Mouse (Mus musculus): Measurements from ENCODE around the gene Ecm2. TPM values are rescaled to one million over a fixed set of nuclear protein-coding genes. Genes with fewer than 3 reads are reported as not detected.

Ecm2 gene
- 0.60 and 0.79 TPM in 2 replicates for polyA plus RNA-seq (2015; fragmentation: Nextera tagmentation; extraction: Ambion mirVana)

- DNase-seq (ENCODE audit: low spot score): no peak
Observed at GRCm38 (mm10) chr13:49504510-49504909, at the start of gene Ecm2. Ecm2 (plus strand) TSS chr13:49504810.

- DNase-seq (ENCODE audit: low spot score): no peak
Observed at GRCm38 (mm10) chr13:49460276-49460675, 44.3 kb upstream of the Ecm2 start.

- DNase-seq (ENCODE audit: low spot score): no peak
Observed at GRCm38 (mm10) chr13:49460692-49461414, 43.8 kb upstream of the Ecm2 start.

- no peak for DNase-seq (ENCODE audit: low spot score)
Observed at GRCm38 (mm10) chr13:49461458-49462132, 43.0 kb upstream of the Ecm2 start.

DNA sequence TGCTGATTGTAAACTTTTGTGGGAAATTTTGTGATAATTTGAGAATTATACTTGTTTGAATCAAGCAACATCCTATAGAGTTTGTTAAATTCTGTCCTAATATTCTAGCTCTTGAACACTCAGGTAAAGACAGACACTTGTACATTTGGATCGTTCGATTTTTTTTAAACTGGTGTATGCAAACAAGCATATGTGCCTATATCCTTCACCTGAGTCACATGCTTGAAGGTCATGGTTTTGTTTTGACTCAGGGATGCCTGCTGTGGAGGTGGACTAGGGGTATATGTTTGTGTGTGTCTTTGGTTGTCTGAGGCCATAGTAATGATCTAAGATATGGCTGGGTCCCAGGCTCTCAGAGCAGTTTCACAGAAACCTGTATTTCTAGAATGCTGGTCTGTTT is 41.7 kb upstream of the Ecm2 start:
- DNase-seq (ENCODE audit: low spot score): no peak

DNA sequence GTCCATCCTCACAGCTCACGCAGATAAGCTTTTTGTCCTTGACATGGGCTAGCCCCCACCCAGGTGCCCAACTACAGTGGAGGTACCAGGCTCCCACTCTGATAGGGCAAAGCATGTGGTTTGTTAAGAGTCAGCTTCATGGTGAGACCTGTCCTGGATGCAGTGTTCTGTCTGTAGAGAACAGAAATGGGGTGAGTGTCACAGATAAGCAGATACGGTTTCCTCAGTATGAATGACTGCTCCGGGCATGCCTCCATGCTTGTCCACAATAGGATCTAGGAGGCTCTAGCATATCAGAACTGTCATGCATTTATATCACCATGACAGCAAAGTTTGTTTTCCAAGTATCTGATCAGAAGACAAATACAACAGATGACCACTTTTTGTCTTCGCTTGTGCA is 38.7 kb upstream of the Ecm2 start:
- no peak for DNase-seq (ENCODE audit: low spot score)

DNA sequence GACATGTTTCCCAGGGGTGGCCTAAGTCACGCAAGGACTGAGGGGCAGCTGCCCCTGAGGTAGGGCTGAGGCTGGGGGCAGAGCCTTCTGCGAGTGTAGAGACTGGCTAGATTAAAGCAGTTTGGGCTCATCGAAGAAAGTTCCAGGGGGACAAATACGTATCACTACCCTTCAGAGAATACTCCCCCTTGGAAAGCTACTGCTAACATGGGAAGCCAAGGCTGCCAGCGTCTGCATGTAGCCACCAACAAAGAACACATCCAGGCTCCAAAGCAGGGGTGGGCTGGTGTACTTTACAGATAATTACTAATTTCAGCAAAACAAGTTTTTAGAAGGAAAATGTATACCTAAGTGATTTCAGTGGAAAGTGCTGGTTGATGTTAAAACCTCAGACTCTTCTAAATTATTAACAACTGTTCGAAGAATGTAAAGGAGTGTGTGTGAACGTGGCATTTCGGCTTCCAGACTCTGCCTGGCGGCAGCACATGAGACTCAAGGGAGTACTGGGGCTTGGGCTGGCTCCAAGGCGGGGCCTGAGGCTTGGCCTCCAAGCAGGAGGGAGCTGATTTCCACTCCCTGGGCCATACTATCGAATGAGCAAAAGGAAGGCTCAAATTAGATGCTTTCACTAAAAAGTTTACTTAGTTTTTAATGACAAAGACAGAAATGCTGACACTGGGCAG is 38.1 kb upstream of the Ecm2 start:
- DNase-seq (ENCODE audit: low spot score): no peak

DNA sequence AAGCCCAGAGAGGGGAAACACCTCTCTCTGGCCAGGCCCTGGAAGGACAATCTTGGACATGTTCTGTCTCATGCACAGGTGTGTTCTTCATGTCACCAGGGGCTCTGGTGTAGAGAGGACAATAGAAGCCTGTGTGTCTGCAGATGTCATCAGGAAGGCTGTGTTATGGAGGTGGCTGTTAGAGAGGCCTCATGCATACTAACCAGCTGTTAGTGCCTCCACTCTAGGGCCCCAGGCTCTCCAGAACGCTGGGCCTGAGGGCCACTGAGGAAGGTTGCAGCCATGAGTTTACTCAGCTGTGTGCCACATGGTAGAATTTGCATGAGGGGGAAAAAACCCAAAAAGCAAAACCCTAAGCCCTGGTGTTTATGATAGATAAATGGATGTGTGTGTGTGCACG is 37.0 kb upstream of the Ecm2 start:
- DNase-seq (ENCODE audit: low spot score): no peak

DNA sequence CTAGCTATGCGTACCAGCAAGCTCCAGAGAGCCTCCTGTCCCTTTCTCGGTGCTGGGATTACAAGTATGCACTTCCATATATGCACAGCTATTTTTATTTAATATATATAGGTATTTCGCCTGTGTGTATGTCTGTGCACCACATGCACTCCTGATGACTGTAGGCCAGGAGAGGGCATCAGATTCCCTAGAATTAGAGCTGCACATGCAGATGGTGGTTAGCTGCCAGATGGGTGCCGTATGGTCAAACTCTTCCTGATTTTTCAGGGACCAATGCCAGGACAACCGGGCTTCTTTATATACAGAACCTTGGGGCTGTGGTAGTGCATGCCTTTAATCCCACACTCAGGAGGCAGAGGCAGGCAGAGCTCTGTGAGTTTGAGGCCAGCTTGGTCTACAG is 35.6 kb upstream of the Ecm2 start:
- DNase-seq (ENCODE audit: low spot score): no peak

- no peak for DNase-seq (ENCODE audit: low spot score)
Observed at GRCm38 (mm10) chr13:49470319-49470718, 34.3 kb upstream of the Ecm2 start.

GRCm38 (mm10) chr13:49470806-49471205 is 33.8 kb upstream of the Ecm2 start:
- no peak for DNase-seq (ENCODE audit: low spot score)

- no peak for DNase-seq (ENCODE audit: low spot score)
Observed at GRCm38 (mm10) chr13:49471981-49472675, 32.5 kb upstream of the Ecm2 start.

GRCm38 (mm10) chr13:49472676-49473005 is 32.0 kb upstream of the Ecm2 start:
- no peak for DNase-seq (ENCODE audit: low spot score)

GRCm38 (mm10) chr13:49477887-49478286 is 26.7 kb upstream of the Ecm2 start:
- DNase-seq (ENCODE audit: low spot score): no peak

DNA sequence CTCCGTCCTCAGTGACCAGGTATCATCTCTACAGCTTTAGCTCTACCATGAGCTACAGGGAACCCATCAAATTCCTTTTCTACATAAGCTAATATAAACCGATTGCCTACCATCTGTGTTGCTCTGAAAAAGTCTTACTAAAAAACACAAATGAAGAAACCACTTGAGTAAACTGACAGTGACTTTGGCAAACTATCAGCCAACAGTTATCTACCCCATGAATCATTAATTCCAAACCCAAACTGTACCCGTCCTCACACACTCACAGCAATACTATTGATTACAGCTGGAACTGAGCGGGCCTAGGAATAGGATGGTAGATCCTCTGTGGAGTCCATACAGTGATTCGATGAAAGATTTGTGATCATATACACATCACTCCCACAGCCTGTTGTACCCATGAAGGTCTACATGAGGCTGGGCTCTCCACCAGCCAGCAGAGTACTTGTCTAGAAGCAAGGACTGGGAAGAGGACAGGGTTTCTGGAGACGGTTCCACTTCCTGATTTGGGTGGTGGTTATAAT is 25.7 kb upstream of the Ecm2 start:
- no peak for DNase-seq (ENCODE audit: low spot score)

DNA sequence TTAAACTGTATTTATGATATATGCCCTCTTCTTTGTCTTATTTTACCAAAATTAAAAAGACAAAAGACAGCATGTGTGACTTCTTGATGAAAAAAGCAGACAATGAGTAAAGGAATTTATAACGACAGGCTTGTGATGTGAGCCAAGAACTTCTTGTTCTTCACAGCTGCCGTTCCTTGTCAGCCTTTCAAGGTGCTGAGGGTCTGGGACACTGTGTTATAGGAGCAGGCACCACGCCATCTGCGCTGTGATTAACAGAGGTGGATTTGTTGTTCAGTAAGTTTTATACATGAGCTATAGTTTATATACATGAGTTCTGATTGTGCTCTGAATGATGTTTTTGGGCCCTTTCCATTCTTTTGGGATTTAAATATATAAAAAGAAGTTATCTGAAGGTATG is 25.2 kb upstream of the Ecm2 start:
- DNase-seq (ENCODE audit: low spot score): no peak

GRCm38 (mm10) chr13:49480057-49480456 is 24.6 kb upstream of the Ecm2 start:
- no peak for DNase-seq (ENCODE audit: low spot score)

- DNase-seq (ENCODE audit: low spot score): no peak
Observed at GRCm38 (mm10) chr13:49480551-49480950, 24.1 kb upstream of the Ecm2 start.

DNA sequence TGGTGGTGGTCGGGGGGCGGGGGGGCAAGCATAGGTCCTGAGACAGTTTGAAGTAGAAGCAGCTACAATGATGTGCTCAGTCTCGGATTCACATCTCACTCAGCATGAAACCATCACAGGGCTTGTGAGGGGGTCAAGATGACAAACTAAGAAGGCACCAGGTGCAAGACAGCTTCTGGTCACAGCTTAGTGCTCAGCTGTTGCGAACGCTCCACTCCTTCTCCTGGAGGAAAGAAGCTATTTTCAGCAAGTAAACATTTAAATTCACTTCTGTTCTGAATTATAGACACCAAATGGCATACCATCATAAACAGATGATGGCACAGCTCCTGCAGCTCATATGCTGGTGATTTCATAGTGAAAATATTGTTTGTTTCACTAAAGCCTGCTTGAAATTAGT is 19.2 kb upstream of the Ecm2 start:
- no peak for DNase-seq (ENCODE audit: low spot score)

- no peak for DNase-seq (ENCODE audit: low spot score)
Observed at GRCm38 (mm10) chr13:49492376-49493368, 11.9 kb upstream of the Ecm2 start, which contains the start of gene Tes3-ps. Tes3-ps (plus strand) TSS chr13:49493318.

All from thymus, postnatal 0 days (tissue).